Mouse (Mus musculus): ENCODE measurements around the gene Daxx. TPM values are rescaled to one million over a fixed set of nuclear protein-coding genes. Genes with fewer than 3 reads are reported as not detected.

Daxx gene
- total RNA-seq, 1 experiment from 2014 or later: 81.8 TPM

GRCm38 (mm10) chr17:33917656-33918292 lies 8.6 kb downstream of the Daxx start:
- ATAC-seq (ENCODE audit: extremely low read depth, insufficient number of reproducible peaks, low FRiP score, poor library complexity, severe bottlenecking): no peak

GRCm38 (mm10) chr17:33918293-33919203 lies 9.3 kb downstream of the Daxx start:
- ATAC-seq (ENCODE audit: extremely low read depth, insufficient number of reproducible peaks, low FRiP score, poor library complexity, severe bottlenecking): no peak

GRCm38 (mm10) chr17:33919351-33920281 lies 10.4 kb downstream of the Daxx start:
- ATAC-seq (ENCODE audit: extremely low read depth, insufficient number of reproducible peaks, low FRiP score, poor library complexity, severe bottlenecking): peak; percentile 74

- peak; percentile 50 for ATAC-seq (ENCODE audit: extremely low read depth, insufficient number of reproducible peaks, low FRiP score, poor library complexity, severe bottlenecking)
Observed at GRCm38 (mm10) chr17:33920282-33921097, 11.3 kb downstream of the Daxx start.

- no peak for ATAC-seq (ENCODE audit: extremely low read depth, insufficient number of reproducible peaks, low FRiP score, poor library complexity, severe bottlenecking)
Observed at GRCm38 (mm10) chr17:33921361-33921760, 12.1 kb downstream of the Daxx start.

GRCm38 (mm10) chr17:33924577-33925283 lies 15.5 kb downstream of the Daxx start:
- ATAC-seq (ENCODE audit: extremely low read depth, insufficient number of reproducible peaks, low FRiP score, poor library complexity, severe bottlenecking): no peak

GRCm38 (mm10) chr17:33925406-33926116 lies 16.3 kb downstream of the Daxx start:
- ATAC-seq (ENCODE audit: extremely low read depth, insufficient number of reproducible peaks, low FRiP score, poor library complexity, severe bottlenecking): no peak

GRCm38 (mm10) chr17:33926207-33926932 lies 17.2 kb downstream of the Daxx start:
- no peak for ATAC-seq (ENCODE audit: extremely low read depth, insufficient number of reproducible peaks, low FRiP score, poor library complexity, severe bottlenecking)

- ATAC-seq (ENCODE audit: extremely low read depth, insufficient number of reproducible peaks, low FRiP score, poor library complexity, severe bottlenecking): no peak
Observed at GRCm38 (mm10) chr17:33928251-33928947, 19.2 kb downstream of the Daxx start.

GRCm38 (mm10) chr17:33929371-33930279 lies 20.4 kb downstream of the Daxx start, which contains the start of gene Rgl2:
TSS of gene Rgl2 (plus strand) at chr17:33929543.
- ATAC-seq (ENCODE audit: extremely low read depth, insufficient number of reproducible peaks, low FRiP score, poor library complexity, severe bottlenecking): peak; percentile 55

GRCm38 (mm10) chr17:33930280-33931158 lies 21.3 kb downstream of the Daxx start:
- ATAC-seq (ENCODE audit: extremely low read depth, insufficient number of reproducible peaks, low FRiP score, poor library complexity, severe bottlenecking): peak; percentile 13; the same call in 1 of the 2 replicates

- no peak for ATAC-seq (ENCODE audit: extremely low read depth, insufficient number of reproducible peaks, low FRiP score, poor library complexity, severe bottlenecking)
Observed at GRCm38 (mm10) chr17:33931159-33931866, 22.1 kb downstream of the Daxx start.

- no peak for ATAC-seq (ENCODE audit: extremely low read depth, insufficient number of reproducible peaks, low FRiP score, poor library complexity, severe bottlenecking)
Observed at GRCm38 (mm10) chr17:33931947-33932346, 22.7 kb downstream of the Daxx start.

All from neutrophil, adult 5-6 weeks (primary cell).